Mouse (Mus musculus) kidney, postnatal 0 days (tissue): Measurements from ENCODE around the gene Med25. TPM values are rescaled to one million over a fixed set of nuclear protein-coding genes. Genes with fewer than 3 reads are reported as not detected.
A peak's percentile ranks its signal among the peaks of the same experiment; 100 is the strongest.

Source experiments
- ATAC-seq: fragments of 200-750 bp; cut with Nextera tagmentation; replicated peaks from 2 replicates; pipeline ENCODE4 v1.8.0; 2017; ENCODE audit warnings: low read depth, moderate number of reproducible peaks, moderate TSS enrichment, moderate library complexity; ENCODE audit not compliant: low FRiP score
- DNase-seq: peaks from one replicate; pipeline ENCODE4 v3.0.0-alpha.2; 2016; ENCODE audit warnings: low spot score
- H3K27ac ChIP-seq: fragments of 300-500 bp; sonication (generic); 2 replicates; pipeline ENCODE4 v1.5.1; 2014; ENCODE audit warnings: mild to moderate bottlenecking
- H3K27me3 ChIP-seq: fragments of 300-500 bp; sonication (generic); 2 replicates; pipeline ENCODE4 v1.6.1; 2014; ENCODE audit warnings: low read length, mixed read lengths; ENCODE audit not compliant: insufficient read depth
- H3K36me3 ChIP-seq: fragments of 300-500 bp; sonication (generic); 2 replicates; pipeline ENCODE4 v1.6.1; 2014; ENCODE audit warnings: low read length, mixed read lengths; ENCODE audit not compliant: insufficient read depth
- H3K4me1 ChIP-seq: fragments of 300-500 bp; sonication (generic); replicated peaks from 2 replicates; pipeline ENCODE4 v1.6.1; 2014; ENCODE audit warnings: antibody characterized with exemption, low read length, mixed read lengths; ENCODE audit not compliant: insufficient read depth
- H3K4me2 ChIP-seq: fragments of 300-500 bp; sonication (generic); 2 replicates; pipeline ENCODE4 v1.6.1; 2014; ENCODE audit warnings: mild to moderate bottlenecking, low read length, moderate library complexity, mixed read lengths
- H3K4me3 ChIP-seq: fragments of 300-500 bp; sonication (generic); replicated peaks from 2 replicates; pipeline ENCODE4 v1.5.1; 2014; ENCODE audit warnings: low read depth, low read length
- H3K9ac ChIP-seq: fragments of 300-500 bp; sonication (generic); 2 replicates; pipeline ENCODE4 v1.6.1; 2014; ENCODE audit warnings: low read depth, low read length
- H3K9me3 ChIP-seq: fragments of 300-500 bp; sonication (generic); replicated peaks from 2 replicates; pipeline ENCODE4 v1.6.1; 2016; ENCODE audit warnings: low read length, inconsistent platforms, mixed read lengths
- CTCF ChIP-seq: IDR thresholded peaks from 2 replicates; pipeline ENCODE4 v1.5.1; 2016; ENCODE audit warnings: antibody characterized with exemption, low read depth, mild to moderate bottlenecking, moderate library complexity
- WGBS: fragments of 180-500 bp; shearing (Covaris S2); extraction: QIAGEN DNeasy Blood & Tissue Kit; methylation state at CpG from one replicate; pipeline ENCODE4 v1.1.7; 2014; 5-methylcytosine and 5-hydroxymethylcytosine counted together
- polyA plus RNA-seq: library from polyadenylated mRNA; unstranded; fragments of >200 nt; fragmentation: Nextera tagmentation; extraction: Ambion mirVana; gene quantifications from 2 replicates; pipeline ENCODE4 v1.2.1, GENCODE M21; 2015

Gene Med25
- polyA plus RNA-seq, 1 experiment from 2014 or later = 91.4 TPM

DNA sequence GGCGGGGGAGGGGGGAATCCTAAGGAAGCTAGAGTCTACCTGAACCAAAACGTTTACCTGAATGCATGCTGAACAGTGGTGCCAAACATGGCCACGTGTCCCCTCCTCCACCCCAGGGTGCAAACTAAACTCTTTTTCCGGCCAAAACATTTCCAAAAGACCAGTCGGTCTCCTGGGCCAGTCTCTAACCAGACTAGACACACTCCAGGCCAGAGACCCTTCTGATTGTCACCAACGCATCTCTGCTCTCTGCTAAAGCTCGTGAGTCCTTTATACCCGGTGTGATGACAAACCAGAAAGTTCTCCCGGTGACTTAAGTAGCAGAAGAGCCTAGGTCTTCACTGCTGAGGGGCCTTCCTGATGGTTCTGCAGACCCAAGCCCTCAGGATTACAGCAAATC lies 24.7 kb downstream of the Med25 start:
- DNase-seq (no peak), ATAC-seq (no peak)
- Histone ChIP-seq H3K4me2 (peak overlapping the region; percentile 55), H3K27me3 (no peaks in the 10 kb centered on the region), H3K4me1 (peaks cover 33% of the 10 kb centered on the region), H3K4me3 (peak overlapping the region; percentile 96), H3K36me3 (peaks cover 29% of the 10 kb centered on the region), H3K9me3 (no peaks in the 10 kb centered on the region), H3K9ac (peak overlapping the region; percentile 100), H3K27ac (peak overlapping the region; percentile 100)
- TF ChIP-seq CTCF = no peak
- 21% methylated on average over 9 of the region's 9 CpGs for WGBS

DNA sequence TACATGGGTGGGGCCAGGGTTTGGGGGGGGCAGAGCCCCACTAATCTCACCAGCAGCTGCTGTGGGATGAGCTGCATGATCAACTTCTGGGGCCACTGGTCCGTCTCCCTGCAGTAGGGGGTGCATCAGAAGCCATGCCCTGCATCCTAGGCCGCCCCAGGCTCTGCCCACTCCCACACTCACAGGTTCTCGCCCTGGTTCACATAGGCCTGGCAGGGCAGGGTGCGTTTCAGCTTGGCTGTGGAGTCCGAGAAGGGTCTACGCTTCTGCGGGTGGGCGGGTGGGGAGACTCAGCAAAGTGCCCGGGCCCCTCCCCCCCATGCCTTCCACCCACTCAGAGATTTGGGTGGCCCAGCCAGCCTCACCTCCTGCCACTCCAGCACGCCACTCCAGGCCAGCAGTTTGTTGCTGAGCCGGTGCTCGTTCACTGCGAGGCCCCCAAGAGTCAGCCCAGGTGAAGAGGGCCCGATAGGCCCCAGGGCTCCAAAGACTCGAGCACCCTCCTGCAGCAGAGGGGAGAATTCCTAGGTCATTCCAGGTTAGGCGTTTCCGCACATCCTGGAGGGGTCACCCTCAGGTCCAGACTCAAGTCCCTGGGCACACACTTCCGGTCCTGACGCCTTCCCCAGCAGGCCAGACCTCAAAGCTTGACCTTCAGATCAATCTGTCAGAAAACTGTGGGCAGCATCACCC lies 25.4 kb downstream of the Med25 start:
- peak overlapping the region; percentile 55 for H3K4me2 ChIP-seq
- H3K4me1 ChIP-seq = peaks cover 33% of the 10 kb centered on the region
- H3K4me3 ChIP-seq = peak overlapping the region; percentile 96
- H3K27ac ChIP-seq = peak overlapping the region; percentile 100
- TF ChIP-seq CTCF = no peak
- H3K9me3 ChIP-seq = no peaks in the 10 kb centered on the region
- peak overlapping the region; percentile 100 for H3K9ac ChIP-seq
- no peak for ATAC-seq
- peaks cover 35% of the 10 kb centered on the region for H3K36me3 ChIP-seq
- no peak for DNase-seq
- no peaks in the 10 kb centered on the region for H3K27me3 ChIP-seq
- 25% methylated on average over 18 of the region's 19 CpGs for WGBS

DNA sequence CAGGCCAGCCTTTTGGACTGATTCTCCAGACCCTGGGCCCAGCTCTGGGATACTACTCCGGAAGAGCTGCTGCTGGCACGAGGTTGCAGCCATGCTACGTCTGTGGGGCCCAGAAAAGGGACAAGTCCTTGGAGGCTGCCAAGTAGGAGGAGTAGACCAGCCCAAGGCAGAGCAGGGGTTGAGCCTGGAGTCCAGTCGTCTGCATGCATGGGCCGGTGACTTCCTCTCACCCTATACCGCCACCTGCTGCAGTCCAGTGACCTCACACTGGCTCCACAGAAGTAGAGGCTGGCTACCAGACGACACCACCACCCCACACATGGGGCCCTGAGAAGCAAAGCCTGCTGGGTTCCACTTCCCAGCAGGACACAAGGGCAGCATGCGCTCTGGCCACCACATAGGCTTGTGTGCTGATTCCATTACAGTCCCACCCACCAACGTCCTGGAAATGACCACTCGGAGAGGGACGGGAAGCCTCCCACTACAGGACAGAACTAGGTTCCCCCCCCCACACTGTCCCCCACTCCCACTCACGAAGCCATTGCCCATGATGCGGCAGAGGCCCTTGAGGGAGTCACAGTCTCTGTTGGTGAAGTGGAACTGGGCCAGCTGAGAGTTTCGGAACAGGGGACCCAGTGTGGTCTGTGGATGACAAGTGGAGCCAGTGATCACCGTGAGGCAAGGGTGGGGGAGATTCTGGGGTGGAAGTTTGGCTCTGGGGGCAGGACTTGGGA lies 26.1 kb downstream of the Med25 start:
- TF ChIP-seq CTCF = peak; percentile 54
- Histone ChIP-seq H3K27me3 (no peaks in the 10 kb centered on the region), H3K4me3 (peak overlapping the region; percentile 96), H3K9ac (peak overlapping the region; percentile 37; the same call in 1 of the 2 replicates), H3K9me3 (no peaks in the 10 kb centered on the region), H3K27ac (peak overlapping the region; percentile 100), H3K4me2 (peak overlapping the region; percentile 55), H3K4me1 (peaks cover 33% of the 10 kb centered on the region), H3K36me3 (peaks cover 38% of the 10 kb centered on the region)
- DNase-seq = peak; percentile 86
- ATAC-seq = peak; percentile 20
- 15% methylated on average over 15 of the region's 15 CpGs for whole genome bisulfite sequencing

DNA sequence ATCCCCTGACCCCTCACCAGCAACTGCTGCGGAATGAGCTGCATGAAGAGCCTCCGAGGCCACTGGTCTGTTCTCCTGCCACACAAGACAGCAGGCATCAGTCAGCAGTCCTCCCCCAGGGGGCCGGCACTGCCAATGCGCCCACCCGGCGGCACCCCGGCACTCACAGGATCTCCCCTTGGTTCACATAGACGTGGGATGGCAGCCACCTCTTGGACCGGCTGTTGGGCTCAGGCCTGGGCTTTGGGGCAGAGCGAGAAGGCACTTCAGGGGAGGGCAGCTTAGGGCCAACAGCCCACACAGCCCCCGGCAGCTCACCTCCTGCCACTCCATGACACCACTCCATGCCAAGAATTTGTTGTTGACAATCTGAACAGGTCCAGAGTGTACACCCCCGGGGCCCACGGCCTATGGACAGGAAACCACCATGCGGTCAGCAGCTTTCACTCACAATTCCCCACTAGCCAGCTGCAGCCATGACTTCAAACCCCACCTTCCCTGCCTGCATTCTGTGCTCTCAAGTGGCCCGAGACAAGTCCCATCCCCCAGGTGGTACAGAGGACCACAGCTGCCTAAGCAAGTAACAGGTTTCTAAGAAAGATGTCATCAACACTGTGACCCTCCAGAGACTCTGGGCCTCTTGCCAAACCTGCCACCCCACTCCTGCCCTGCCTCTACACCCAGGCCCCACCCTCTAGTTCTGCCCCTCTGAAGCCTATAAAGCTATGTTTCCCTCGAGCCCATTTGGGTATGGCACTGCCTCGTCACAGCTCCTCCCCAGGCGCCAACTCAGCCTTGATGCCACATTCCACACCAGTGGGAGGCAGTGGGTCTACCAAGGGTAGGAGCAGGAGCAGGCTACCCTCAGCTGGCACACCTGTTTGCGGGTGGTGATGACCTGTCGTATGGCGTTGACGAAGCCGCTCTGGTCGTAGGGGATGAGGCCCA lies 27.6 kb downstream of the Med25 start:
- no peak overlapping the region for H3K9ac ChIP-seq
- TF ChIP-seq CTCF = no peak
- ATAC-seq (no peak), DNase-seq (no peak)
- no peak overlapping the region for H3K4me3 ChIP-seq
- H3K27me3 ChIP-seq = no peaks in the 10 kb centered on the region
- peaks cover 38% of the 10 kb centered on the region for H3K36me3 ChIP-seq
- 74% methylated on average over 24 of the region's 24 CpGs for WGBS
- no peak overlapping the region for H3K4me2 ChIP-seq
- H3K4me1 ChIP-seq = peaks cover 29% of the 10 kb centered on the region
- H3K27ac ChIP-seq = peak overlapping the region; percentile 100
- no peaks in the 10 kb centered on the region for H3K9me3 ChIP-seq

DNA sequence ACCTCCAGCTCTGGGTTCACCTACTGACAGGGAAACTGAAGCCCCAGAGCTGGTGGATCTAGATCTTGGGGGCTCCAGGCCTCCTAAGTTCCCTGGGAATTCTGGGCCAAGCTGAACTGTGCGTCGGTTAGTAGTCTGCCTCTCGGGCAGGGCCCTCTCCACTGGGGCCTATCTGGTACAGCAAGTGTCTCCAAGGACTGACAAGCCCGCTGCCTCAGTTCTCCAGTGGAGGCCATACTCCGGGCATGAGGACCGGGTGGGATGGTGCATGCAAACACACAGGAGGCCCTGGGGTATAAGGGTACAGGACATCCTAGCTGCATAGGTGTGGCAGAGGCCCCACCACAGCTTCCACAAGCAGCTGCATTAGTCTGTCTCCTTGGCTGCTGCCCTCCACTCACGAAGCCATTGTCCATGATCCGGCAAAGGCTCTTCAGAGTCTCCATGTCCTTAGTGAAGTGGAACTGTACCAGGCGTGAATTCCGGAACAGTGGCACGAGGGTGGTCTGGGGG lies 28.5 kb downstream of the Med25 start:
- H3K4me1 ChIP-seq = peaks cover 29% of the 10 kb centered on the region
- H3K4me3 ChIP-seq = no peak overlapping the region
- H3K36me3 ChIP-seq = peaks cover 38% of the 10 kb centered on the region
- H3K27ac ChIP-seq = no peak overlapping the region
- no peaks in the 10 kb centered on the region for H3K9me3 ChIP-seq
- TF ChIP-seq CTCF = no peak
- 87% methylated on average over 11 of the region's 11 CpGs for WGBS
- DNase-seq (no peak), ATAC-seq (no peak)
- no peak overlapping the region for H3K4me2 ChIP-seq
- no peaks in the 10 kb centered on the region for H3K27me3 ChIP-seq
- no peak overlapping the region for H3K9ac ChIP-seq

DNA sequence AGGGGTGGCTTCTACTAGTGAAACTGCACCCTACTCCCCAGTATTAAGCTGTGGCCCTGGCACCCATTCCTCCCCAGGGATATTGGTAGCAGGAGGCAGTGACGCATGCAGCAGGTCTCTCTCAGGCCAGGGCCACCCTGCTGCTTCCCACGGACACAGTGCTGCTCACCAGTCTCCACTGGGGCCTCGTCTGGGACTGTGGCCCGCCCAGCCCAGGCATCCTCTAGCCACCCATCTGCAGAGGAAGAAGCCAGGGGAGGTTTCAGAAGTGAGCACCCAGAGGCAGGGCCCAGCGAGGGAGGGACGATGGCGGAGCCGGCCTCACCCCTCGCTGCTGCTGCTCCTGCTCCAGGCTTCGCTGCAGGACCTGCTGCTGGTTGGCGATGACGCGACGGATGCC lies 29.3 kb downstream of the Med25 start:
- 89% methylated on average over 14 of the region's 14 CpGs for WGBS
- H3K9ac ChIP-seq = no peak overlapping the region
- no peak for ATAC-seq
- H3K27ac ChIP-seq = no peak overlapping the region
- no peak for DNase-seq
- peaks cover 38% of the 10 kb centered on the region for H3K36me3 ChIP-seq
- H3K4me1 ChIP-seq = peaks cover 29% of the 10 kb centered on the region
- H3K4me3 ChIP-seq = no peak overlapping the region
- H3K9me3 ChIP-seq = no peaks in the 10 kb centered on the region
- no peak overlapping the region for H3K4me2 ChIP-seq
- no peak for TF ChIP-seq CTCF
- H3K27me3 ChIP-seq = no peaks in the 10 kb centered on the region
